Mouse (Mus musculus) intestine, embryonic 15.5 days (tissue): ENCODE results near the gene Rps3a1. TPM values are rescaled to one million over a fixed set of nuclear protein-coding genes. Genes with fewer than 3 reads are reported as not detected.
"Not testable (repeated sequence)": the region's sequence is repeated elsewhere in the genome, so short reads cannot be mapped to it uniquely, and the experiment has no call there.

Experiments used
- ATAC-seq: fragments of 200-750 bp; cut with Nextera tagmentation; 2 replicates; pipeline ENCODE4 v1.8.0; 2017; ENCODE audit warnings: moderate TSS enrichment, moderate library complexity
- H3K27ac ChIP-seq: fragments of 300-500 bp; sonication (generic); 2 replicates; pipeline ENCODE4 v1.5.1; 2015; ENCODE audit warnings: mild to moderate bottlenecking, inconsistent platforms
- H3K27me3 ChIP-seq: fragments of 300-500 bp; sonication (generic); replicated peaks from 2 replicates; pipeline ENCODE4 v1.6.1; 2015; ENCODE audit warnings: inconsistent platforms
- H3K36me3 ChIP-seq: fragments of 300-500 bp; sonication (generic); 2 replicates; pipeline ENCODE4 v1.6.1; 2015; ENCODE audit warnings: inconsistent platforms
- H3K4me1 ChIP-seq: fragments of 300-500 bp; sonication (generic); replicated peaks from 2 replicates; pipeline ENCODE4 v1.6.1; 2015; ENCODE audit warnings: inconsistent platforms
- H3K4me2 ChIP-seq: fragments of 300-500 bp; sonication (generic); replicated peaks from 2 replicates; pipeline ENCODE4 v1.6.1; 2015; ENCODE audit warnings: mild to moderate bottlenecking, inconsistent platforms
- H3K4me3 ChIP-seq: fragments of 300-500 bp; sonication (generic); replicated peaks from 2 replicates; pipeline ENCODE4 v1.5.1; 2015; ENCODE audit warnings: inconsistent platforms
- H3K9ac ChIP-seq: fragments of 300-500 bp; sonication (generic); 2 replicates; pipeline ENCODE4 v1.6.1; 2015; ENCODE audit warnings: inconsistent platforms
- H3K9me3 ChIP-seq: fragments of 300-500 bp; sonication (generic); 2 replicates; pipeline ENCODE4 v1.6.1; 2016; ENCODE audit warnings: inconsistent platforms
- WGBS: fragments of 180-500 bp; shearing (Covaris S2); methylation state at CpG from one replicate; pipeline ENCODE4 v1.1.7; 2015; 5-methylcytosine and 5-hydroxymethylcytosine counted together
- polyA plus RNA-seq: library from polyadenylated mRNA; unstranded; fragments of >200 nt; fragmentation: Nextera tagmentation; extraction: Ambion mirVana; gene quantifications from 2 replicates; pipeline ENCODE4 v1.2.1, GENCODE M21; 2015

Rps3a1 gene
- polyA plus RNA-seq, 1 experiment from 2014 or later: 1,419 TPM

- 0 out of 2 replicates have a peak, but pooled peaks cover 3% of the 10 kb centered on the region for H3K4me1 ChIP-seq
- no peaks in the 10 kb centered on the region for H3K27me3 ChIP-seq
- 17% methylated on average over 10 of the region's 10 CpGs for WGBS
- no peak overlapping the region for H3K27ac ChIP-seq
- no peaks in the 10 kb centered on the region for H3K36me3 ChIP-seq
- H3K4me2 ChIP-seq: 0 out of 2 replicates have a peak overlapping the region, but pooled peaks have one; percentile 9
- H3K9ac ChIP-seq: no peak overlapping the region
- H3K4me3 ChIP-seq: no peak overlapping the region
- peak; percentile 56; the same call in 1 of the 2 replicates for ATAC-seq
- no peaks in the 10 kb centered on the region for H3K9me3 ChIP-seq
Observed at GRCm38 (mm10) chr3:86110077-86110476, 32.4 kb downstream of the Rps3a1 start.

- no peak overlapping the region for H3K27ac ChIP-seq
- no peak for ATAC-seq
- no peaks in the 10 kb centered on the region for H3K36me3 ChIP-seq
- H3K4me1 ChIP-seq: 0 out of 2 replicates have a peak, but pooled peaks cover 3% of the 10 kb centered on the region
- 85% methylated on average over 7 of the region's 7 CpGs for WGBS
- no peak overlapping the region for H3K4me2 ChIP-seq
- H3K9ac ChIP-seq: no peak overlapping the region
- no peak overlapping the region for H3K4me3 ChIP-seq
- H3K27me3 ChIP-seq: no peaks in the 10 kb centered on the region
- no peaks in the 10 kb centered on the region for H3K9me3 ChIP-seq
Observed at GRCm38 (mm10) chr3:86109099-86109498, 33.4 kb downstream of the Rps3a1 start.

- peak; percentile 83 for ATAC-seq
- Histone ChIP-seq H3K4me1 (0 out of 2 replicates have a peak, but pooled peaks cover 3% of the 10 kb centered on the region), H3K9me3 (no peaks in the 10 kb centered on the region), H3K9ac (no peak overlapping the region), H3K27me3 (no peaks in the 10 kb centered on the region), H3K27ac (no peak overlapping the region), H3K36me3 (no peaks in the 10 kb centered on the region), H3K4me3 (no peak overlapping the region), H3K4me2 (no peak overlapping the region)
- WGBS: 63% methylated on average over 4 of the region's 4 CpGs
Observed at GRCm38 (mm10) chr3:86108576-86108975, 33.9 kb downstream of the Rps3a1 start.

- 76% methylated on average over 8 of the region's 8 CpGs for WGBS
- Histone ChIP-seq H3K27me3 (no peaks in the 10 kb centered on the region), H3K4me1 (0 out of 2 replicates have a peak, but pooled peaks cover 3% of the 10 kb centered on the region), H3K4me3 (no peak overlapping the region), H3K36me3 (no peaks in the 10 kb centered on the region), H3K27ac (no peak overlapping the region), H3K9ac (no peak overlapping the region), H3K9me3 (no peaks in the 10 kb centered on the region), H3K4me2 (no peak overlapping the region)
- peak; percentile 77 for ATAC-seq
Observed at GRCm38 (mm10) chr3:86107637-86108539, 34.6 kb downstream of the Rps3a1 start.

- H3K9me3 ChIP-seq: no peaks in the 10 kb centered on the region
- H3K4me1 ChIP-seq: 0 out of 2 replicates have a peak, but pooled peaks cover 3% of the 10 kb centered on the region
- 0 out of 2 replicates have a peak, but pooled peaks cover 5% of the 10 kb centered on the region for H3K36me3 ChIP-seq
- no peak overlapping the region for H3K9ac ChIP-seq
- no peak overlapping the region for H3K27ac ChIP-seq
- H3K27me3 ChIP-seq: no peaks in the 10 kb centered on the region
- ATAC-seq: no peak
- WGBS: 77% methylated on average over 8 of the region's 8 CpGs
- no peak overlapping the region for H3K4me2 ChIP-seq
- H3K4me3 ChIP-seq: no peak overlapping the region
Observed at GRCm38 (mm10) chr3:86106086-86106632, 36.3 kb downstream of the Rps3a1 start.

GRCm38 (mm10) chr3:86104909-86105308, 37.6 kb downstream of the Rps3a1 start:
- WGBS: 85% methylated on average over 4 of the region's 4 CpGs
- H3K36me3 ChIP-seq: 0 out of 2 replicates have a peak, but pooled peaks cover 5% of the 10 kb centered on the region
- no peak for ATAC-seq
- no peak overlapping the region for H3K27ac ChIP-seq
- 0 out of 2 replicates have a peak, but pooled peaks cover 3% of the 10 kb centered on the region for H3K4me1 ChIP-seq
- no peaks in the 10 kb centered on the region for H3K9me3 ChIP-seq
- no peak overlapping the region for H3K4me3 ChIP-seq
- H3K9ac ChIP-seq: no peak overlapping the region
- no peak overlapping the region for H3K4me2 ChIP-seq
- H3K27me3 ChIP-seq: no peaks in the 10 kb centered on the region

GRCm38 (mm10) chr3:86104433-86104832, 38.1 kb downstream of the Rps3a1 start:
- ATAC-seq: not testable (repeated sequence)

GRCm38 (mm10) chr3:86103449-86104291, 38.8 kb downstream of the Rps3a1 start:
- WGBS: 82% methylated on average over 18 of the region's 18 CpGs
- no peak for ATAC-seq
- 0 out of 2 replicates have a peak, but pooled peaks cover 8% of the 10 kb centered on the region for H3K36me3 ChIP-seq
- no peak overlapping the region for H3K4me3 ChIP-seq
- no peaks in the 10 kb centered on the region for H3K9me3 ChIP-seq
- H3K4me2 ChIP-seq: no peak overlapping the region
- no peaks in the 10 kb centered on the region for H3K27me3 ChIP-seq
- no peak overlapping the region for H3K9ac ChIP-seq
- no peak overlapping the region for H3K27ac ChIP-seq
- H3K4me1 ChIP-seq: 0 out of 2 replicates have a peak, but pooled peaks cover 3% of the 10 kb centered on the region

More at GRCm38 (mm10) chr3:86104433-86104832, 38.1 kb downstream of the Rps3a1 start:
- not testable (repeated sequence) for H3K4me3 ChIP-seq, H3K27me3 ChIP-seq, H3K9ac ChIP-seq, H3K36me3 ChIP-seq, H3K4me1 ChIP-seq, H3K9me3 ChIP-seq, H3K4me2 ChIP-seq, H3K27ac ChIP-seq
- 87% methylated on average over 7 of the region's 7 CpGs for WGBS

- WGBS: 93% methylated on average over 6 of the region's 6 CpGs
- H3K4me3 ChIP-seq: no peak overlapping the region
- H3K27me3 ChIP-seq: no peaks in the 10 kb centered on the region
- no peak overlapping the region for H3K9ac ChIP-seq
- H3K36me3 ChIP-seq: 0 out of 2 replicates have a peak, but pooled peaks cover 8% of the 10 kb centered on the region
- ATAC-seq: no peak
- no peak overlapping the region for H3K4me2 ChIP-seq
- no peaks in the 10 kb centered on the region for H3K4me1 ChIP-seq
- H3K27ac ChIP-seq: no peak overlapping the region
- no peaks in the 10 kb centered on the region for H3K9me3 ChIP-seq
Observed at GRCm38 (mm10) chr3:86101956-86102355, 40.5 kb downstream of the Rps3a1 start.

- H3K27me3 ChIP-seq: no peaks in the 10 kb centered on the region
- H3K4me2 ChIP-seq: no peak overlapping the region
- H3K27ac ChIP-seq: no peak overlapping the region
- H3K36me3 ChIP-seq: peaks cover 3% of the 10 kb centered on the region; the same call in 1 of the 2 replicates
- WGBS: 87% methylated on average over 5 of the region's 5 CpGs
- no peaks in the 10 kb centered on the region for H3K4me1 ChIP-seq
- no peak for ATAC-seq
- no peaks in the 10 kb centered on the region for H3K9me3 ChIP-seq
- H3K9ac ChIP-seq: no peak overlapping the region
- H3K4me3 ChIP-seq: no peak overlapping the region
Observed at GRCm38 (mm10) chr3:86093907-86094306, 48.6 kb downstream of the Rps3a1 start.

- peaks cover 3% of the 10 kb centered on the region; the same call in 1 of the 2 replicates for H3K36me3 ChIP-seq
- H3K4me3 ChIP-seq: no peak overlapping the region
- H3K9me3 ChIP-seq: no peaks in the 10 kb centered on the region
- ATAC-seq: no peak
- no peak overlapping the region for H3K27ac ChIP-seq
- H3K9ac ChIP-seq: no peak overlapping the region
- no peaks in the 10 kb centered on the region for H3K27me3 ChIP-seq
- WGBS: 60% methylated on average over 6 of the region's 6 CpGs
- no peaks in the 10 kb centered on the region for H3K4me1 ChIP-seq
- no peak overlapping the region for H3K4me2 ChIP-seq
Observed at GRCm38 (mm10) chr3:86093213-86093845, 49.2 kb downstream of the Rps3a1 start.
